Mouse (Mus musculus) cortical plate, adult 2 months (tissue): ENCODE results near the gene Rala. TPM values are rescaled to one million over a fixed set of nuclear protein-coding genes. Genes with fewer than 3 reads are reported as not detected.
"Not testable (repeated sequence)": the region's sequence is repeated elsewhere in the genome, so short reads cannot be mapped to it uniquely, and the experiment has no call there.

ENCODE experiments used
- H3K27ac ChIP-seq: fragments of 200-500 bp; 2 replicates; pipeline ENCODE4 v1.5.1; 2012; ENCODE audit warnings: low read length, control low read depth, inconsistent platforms; ENCODE audit not compliant: insufficient read depth
- H3K4me1 ChIP-seq: fragments of 200-500 bp; 2 replicates; pipeline ENCODE4 v1.6.1; 2011; ENCODE audit warnings: low read length; ENCODE audit not compliant: control insufficient read depth, insufficient read depth
- H3K4me3 ChIP-seq: fragments of 200-500 bp; 2 replicates; pipeline ENCODE4 v1.5.1; 2011; ENCODE audit warnings: mild to moderate bottlenecking, low read length, control low read depth; ENCODE audit not compliant: insufficient read depth
- CTCF ChIP-seq: fragments of 200-500 bp; IDR thresholded peaks from 2 replicates; pipeline ENCODE4 v1.5.1; 2011; ENCODE audit warnings: mild to moderate bottlenecking, control low read depth, low read length; ENCODE audit not compliant: insufficient read depth; ENCODE audit errors: extremely low read depth
- POLR2A ChIP-seq: fragments of 200-500 bp; IDR thresholded peaks from 2 replicates; pipeline ENCODE4 v1.6.1; 2011; ENCODE audit warnings: mild to moderate bottlenecking, low read length, control low read depth; ENCODE audit not compliant: insufficient read depth; ENCODE audit errors: extremely low read depth
- polyA plus RNA-seq: library from polyadenylated mRNA; depleted of rRNA; stranded (reverse); fragments of >200 nt; gene quantifications from 2 replicates; pipeline ENCODE4 v1.2.3, GENCODE M21; 2012

Rala gene
- polyA plus RNA-seq, 1 experiment: 51.7 TPM

DNA sequence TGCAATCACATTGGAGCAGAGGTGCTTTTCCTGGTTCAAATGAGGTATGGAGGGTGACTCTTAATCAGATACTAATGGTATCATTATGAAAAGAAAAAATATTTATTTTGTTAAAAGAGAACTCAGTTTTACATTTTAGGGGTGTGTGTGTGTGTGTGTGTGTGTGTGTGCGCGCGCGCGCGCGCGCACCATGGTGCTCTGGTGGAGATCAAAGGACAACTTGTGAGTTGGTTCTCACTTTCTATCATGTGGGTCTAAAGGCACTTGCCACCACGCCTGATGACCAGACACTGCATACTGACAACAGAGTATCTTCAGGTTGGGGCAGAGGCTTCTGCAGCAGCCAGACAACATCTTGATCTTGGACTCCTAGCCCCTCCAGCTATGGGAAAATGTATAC is 30.7 kb upstream of the Rala start:
- Histone ChIP-seq H3K27ac (no peak overlapping the region), H3K4me1 (no peaks in the 10 kb centered on the region), H3K4me3 (no peak overlapping the region)
- TF ChIP-seq POLR2A (no peak), CTCF (no peak)

GRCm38 (mm10) chr13:17960613-17961012 is 16.6 kb upstream of the Rala start:
- no peak overlapping the region for H3K27ac ChIP-seq
- no peak for TF ChIP-seq POLR2A
- no peak overlapping the region for H3K4me3 ChIP-seq
- H3K4me1 ChIP-seq: no peaks in the 10 kb centered on the region

DNA sequence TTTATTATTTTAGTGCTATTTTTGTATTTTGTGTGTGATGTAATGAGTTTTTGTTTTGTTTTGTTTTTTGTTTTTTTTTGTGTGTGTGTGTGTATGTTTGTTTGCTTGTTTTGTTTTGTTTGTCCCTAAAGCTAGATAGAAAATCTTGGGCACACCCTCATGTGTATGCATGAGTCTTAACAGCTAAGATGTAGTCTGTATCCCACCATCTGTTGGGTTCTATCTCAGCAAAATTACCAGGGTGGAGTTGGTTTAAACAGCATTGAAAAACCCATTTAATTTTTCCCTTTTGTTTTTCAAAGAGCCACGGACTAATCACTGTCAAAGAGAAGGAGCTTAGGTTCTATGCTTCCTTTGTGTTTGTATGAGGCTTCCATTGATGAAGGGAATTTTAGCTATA is 10.2 kb upstream of the Rala start:
- H3K4me3 ChIP-seq: no peak overlapping the region
- TF ChIP-seq CTCF (no peak), POLR2A (no peak)
- no peak overlapping the region for H3K27ac ChIP-seq
- no peaks in the 10 kb centered on the region for H3K4me1 ChIP-seq

- H3K4me3 ChIP-seq, H3K4me1 ChIP-seq, H3K27ac ChIP-seq: not testable (repeated sequence)
Measured at GRCm38 (mm10) chr13:17950581-17950980, 6.5 kb upstream of the Rala start.

DNA sequence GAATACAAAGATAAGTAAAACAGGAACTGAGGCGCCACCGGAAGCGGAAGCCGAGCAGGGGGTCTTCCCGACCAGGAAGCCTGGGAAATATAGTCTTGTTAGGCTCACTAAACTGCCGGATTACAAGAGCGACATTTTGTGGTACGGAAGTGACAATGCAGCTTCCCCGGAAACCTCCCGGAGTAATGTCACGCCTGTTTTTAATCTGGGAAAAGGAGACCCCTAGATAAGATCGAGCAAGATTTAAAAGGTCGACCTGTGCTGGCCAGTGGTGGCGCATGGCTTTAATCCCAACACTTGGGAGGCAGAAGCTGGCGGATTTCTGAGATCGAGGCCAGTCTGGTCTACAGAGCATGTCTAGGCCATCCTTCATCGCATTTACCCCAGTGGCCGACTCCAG is 5.5 kb upstream of the Rala start:
- TF ChIP-seq POLR2A: no peak
- no peak for TF ChIP-seq CTCF
- H3K4me3 ChIP-seq: no peak overlapping the region
- no peak overlapping the region for H3K27ac ChIP-seq
- H3K4me1 ChIP-seq: no peaks in the 10 kb centered on the region

- no peak for TF ChIP-seq CTCF
- no peak for TF ChIP-seq POLR2A
- Histone ChIP-seq H3K4me1 (peaks cover 2% of the 10 kb centered on the region), H3K27ac (peak overlapping the region; percentile 39), H3K4me3 (peak overlapping the region; percentile 54)
Measured at GRCm38 (mm10) chr13:17943306-17944077, 547 bp downstream of the Rala start.

GRCm38 (mm10) chr13:17942338-17942737 is 1.7 kb downstream of the Rala start:
- H3K4me1 ChIP-seq: peaks cover 2% of the 10 kb centered on the region
- H3K27ac ChIP-seq: no peak overlapping the region
- H3K4me3 ChIP-seq: no peak overlapping the region; the same call in 1 of the 2 replicates
- no peak for TF ChIP-seq CTCF
- TF ChIP-seq POLR2A: no peak

GRCm38 (mm10) chr13:17907309-17907708 is 36.7 kb downstream of the Rala start:
- Histone ChIP-seq H3K4me1 (peaks cover 1% of the 10 kb centered on the region; the same call in 1 of the 2 replicates), H3K27ac (no peak overlapping the region), H3K4me3 (no peak overlapping the region)
- TF ChIP-seq POLR2A: no peak
- TF ChIP-seq CTCF: no peak

DNA sequence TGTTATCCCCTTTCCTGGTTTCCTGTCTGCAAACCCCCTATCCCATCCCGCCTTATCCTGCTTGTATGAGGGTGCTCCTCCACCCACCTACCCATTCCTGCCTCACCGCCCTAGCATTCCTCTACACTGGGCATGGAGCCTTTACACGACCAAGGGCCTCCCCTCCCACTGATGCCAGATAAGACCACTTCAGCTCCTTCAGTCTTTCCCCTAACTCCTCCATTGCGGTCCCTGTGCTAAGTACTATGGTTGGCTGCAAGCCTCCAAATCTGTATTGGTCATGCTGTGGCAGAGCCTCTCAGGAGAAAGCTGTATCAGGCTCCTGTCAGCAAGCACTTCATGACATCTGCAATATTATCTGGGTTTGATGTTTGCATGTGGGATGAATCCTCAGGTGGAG is 42.6 kb downstream of the Rala start:
- H3K4me3 ChIP-seq: no peak overlapping the region
- H3K4me1 ChIP-seq: peaks cover 5% of the 10 kb centered on the region; the same call in 1 of the 2 replicates
- no peak overlapping the region for H3K27ac ChIP-seq
- TF ChIP-seq CTCF: no peak
- no peak for TF ChIP-seq POLR2A

GRCm38 (mm10) chr13:17900641-17901040 is 43.4 kb downstream of the Rala start:
- H3K27ac ChIP-seq: no peak overlapping the region
- TF ChIP-seq POLR2A (no peak), CTCF (no peak)
- no peak overlapping the region for H3K4me3 ChIP-seq
- H3K4me1 ChIP-seq: peaks cover 5% of the 10 kb centered on the region; the same call in 1 of the 2 replicates

GRCm38 (mm10) chr13:17897040-17897439 is 47.0 kb downstream of the Rala start:
- TF ChIP-seq POLR2A (no peak), CTCF (no peak)
- H3K27ac ChIP-seq: no peak overlapping the region

More at GRCm38 (mm10) chr13:17897040-17897439, 47.0 kb downstream of the Rala start:
- H3K4me3 ChIP-seq: no peak overlapping the region
- H3K4me1 ChIP-seq: peaks cover 3% of the 10 kb centered on the region; the same call in 1 of the 2 replicates
